In genomic region chr3:95658868-95659712, GRCm38 (mm10) we compare ENCODE assay signal across 8 mouse cellular contexts. TPM values are rescaled to one million over a fixed set of nuclear protein-coding genes. Genes with fewer than 3 reads are reported as not detected.
DNase-seq lines count a peak whose midpoint lies in the region; ATAC-seq lines count a peak whose summit lies in the region.

No protein-coding gene starts in this region.

- H3K4me3 ChIP-seq in hindbrain, embryonic 11.5 days (ENCODE audit: low read depth, low read length), result peak overlapping the region; percentile 95

- peak; percentile 80 for ATAC-seq in hindbrain, embryonic 11.5 days (ENCODE audit: low FRiP score)

- peak overlapping the region; percentile 99 for H3K9ac ChIP-seq in hindbrain, embryonic 11.5 days (ENCODE audit: low read depth, low read length)

- H3K9me3 ChIP-seq in hindbrain, embryonic 11.5 days (ENCODE audit: control insufficient read depth, low read length), result no peaks in the 10 kb centered on the region

- peak overlapping the region; percentile 86 for H3K4me2 ChIP-seq in hindbrain, embryonic 11.5 days (replicated peaks; ENCODE audit: low read depth, low read length)

- no peaks in the 10 kb centered on the region for H3K27me3 ChIP-seq in hindbrain, embryonic 11.5 days (ENCODE audit: control insufficient read depth, insufficient read depth, low read length)

- peaks cover 3% of the 10 kb centered on the region for H3K4me1 ChIP-seq in hindbrain, embryonic 11.5 days (replicated peaks; ENCODE audit: control insufficient read depth, insufficient read depth, low read length)

- 0% methylated on average over 74 of the region's 113 CpGs for WGBS in hindbrain, embryonic 11.5 days

- no peaks in the 10 kb centered on the region for H3K36me3 ChIP-seq in hindbrain, embryonic 11.5 days (ENCODE audit: control insufficient read depth, insufficient read depth, low read length)

- H3K27ac ChIP-seq in hindbrain, embryonic 11.5 days (ENCODE audit: low read depth, low read length), result peak overlapping the region; percentile 98

- peak; percentile 80 for DNase-seq in Muller cell, postnatal 12 days (ENCODE audit: inconsistent ontology term)
- DNase-seq in cerebellum, adult 9-11 months, result peak; percentile 68
- DNase-seq in frontal cortex, postnatal 10 days (ENCODE audit: low spot score in 2 of 2), result peak; percentile 57 to 70
- peak; percentile 84 for DNase-seq in hindbrain, embryonic 11.5 days (ENCODE audit: low spot score)
- DNase-seq in layer of hippocampus, postnatal 36 days, result peak; percentile 62
- peak; percentile 86 to 88 for DNase-seq in lung, postnatal 4 days
- peak; percentile 63 for DNase-seq in right cerebral cortex, postnatal 14 days
- peak; percentile 59 to 77 for DNase-seq in urinary bladder, postnatal 4 days (ENCODE audit: low spot score in 2 of 2)

RNA-seq across cellular contexts. Expression of gene Mcl1, which starts 0.5 kb away (rescaled TPM):
- polyA plus RNA-seq in hindbrain, embryonic 11.5 days (2014; fragmentation: Nextera tagmentation; extraction: Ambion mirVana), result 76.1 and 87.4 TPM in 2 replicates
- 10 to 100 TPM; 60.8 to 61.3 TPM for total RNA-seq in layer of hippocampus, postnatal 36 days (2021)

RNA-seq across cellular contexts. Expression of gene Adamtsl4, which starts 28.6 kb away (rescaled TPM):
- 0.14 and 0.80 TPM in 2 replicates for polyA plus RNA-seq in hindbrain, embryonic 11.5 days (2014; fragmentation: Nextera tagmentation; extraction: Ambion mirVana)
- 1 to 10 TPM; 5.0 to 5.1 TPM for total RNA-seq in layer of hippocampus, postnatal 36 days (2021)

RNA-seq across cellular contexts. Expression of gene Ensa, which starts 34.3 kb away (rescaled TPM):
- 83.4 and 87.4 TPM in 2 replicates for polyA plus RNA-seq in hindbrain, embryonic 11.5 days (2014; fragmentation: Nextera tagmentation; extraction: Ambion mirVana)
- 100 to 1,000 TPM; 310 TPM for total RNA-seq in layer of hippocampus, postnatal 36 days (2021)

Comparison
In these comparisons a context has a peak if more than half of its experiments do, and no peak if none do; other contexts are left out.
1. Peak in every context shown above with its lines: DNase-seq, ATAC-seq, H3K4me3 ChIP-seq and H3K27ac ChIP-seq.